Mouse (Mus musculus): ENCODE measurements at regions not wholly inside any gene's neighbourhood (a gene's known extent, or its start where the extent isn't known, plus 50 kb on each side); places are given as distances from the start of the nearest gene placed in this dataset.

- TF ChIP-seq EP300 (optimal IDR thresholded peaks at IDR 0.05), result no peak
- TF ChIP-seq CTCF (IDR thresholded peaks at IDR 0.05; ENCODE audit: low read depth), result peak; percentile 68
Measured at GRCm38 (mm10) chr1:30503224-30503623, 370.5 kb downstream of the Phf3 start.
